Mouse (Mus musculus): ENCODE measurements around the gene Slc13a3. TPM values are rescaled to one million over a fixed set of nuclear protein-coding genes. Genes with fewer than 3 reads are reported as not detected.
A peak's percentile ranks its signal among the peaks of the same experiment; 100 is the strongest.

The Slc13a3 gene
- total and polyA plus RNA-seq, 3 experiments: not detected

DNA sequence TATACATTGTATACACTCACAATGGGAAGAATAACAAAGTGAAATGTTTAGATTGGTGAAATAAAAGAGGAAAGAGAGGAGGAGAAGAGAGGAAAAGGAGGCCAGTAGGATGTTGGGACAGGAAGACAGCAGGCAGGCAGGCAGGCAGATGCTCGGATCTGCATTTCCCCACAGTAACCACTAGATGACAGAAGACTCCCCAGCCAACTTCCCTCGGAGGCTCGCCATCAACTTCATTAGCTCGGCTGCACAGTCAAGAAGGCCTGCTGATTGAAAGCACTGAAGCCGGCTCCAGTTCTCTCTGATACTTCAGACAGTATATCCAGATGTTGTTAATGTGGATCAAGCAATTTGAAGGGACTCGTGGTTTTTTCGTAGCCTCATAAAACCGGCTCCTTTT is 81.5 kb downstream of the Slc13a3 start:
- TF ChIP-seq MXI1 (IDR thresholded peaks at IDR 0.05; ENCODE audit: low read depth, low read length): no peak
- peak; percentile 62 for TF ChIP-seq RAD21 (IDR thresholded peaks at IDR 0.05; ENCODE audit: low read depth, low read length)
- no peak for TF ChIP-seq GABPA (IDR thresholded peaks at IDR 0.05; ENCODE audit: insufficient replicate concordance, low read depth, low read length)
- no peak for TF ChIP-seq ZNF384 (IDR thresholded peaks at IDR 0.05; ENCODE audit: low read depth, low read length)
- no peak for TF ChIP-seq NRF1 (IDR thresholded peaks at IDR 0.05; ENCODE audit: low read depth, low read length)
- TF ChIP-seq SMC3 (IDR thresholded peaks at IDR 0.05; ENCODE audit: low read depth, low read length): peak; percentile 66
- no peak for TF ChIP-seq MEF2A (IDR thresholded peaks at IDR 0.05; ENCODE audit: borderline replicate concordance, low read depth, low read length)
- no peak for TF ChIP-seq ELF1 (IDR thresholded peaks at IDR 0.05; ENCODE audit: low read depth, low read length)
- peak; percentile 40 to 79; a peak in 3 of 4 replicates for TF ChIP-seq CTCF (conservative IDR thresholded peaks at IDR 0.05 in 1 of 2, IDR thresholded peaks at IDR 0.05 in 1 of 2; ENCODE audit: low read depth in 2 of 2, low read length in 2 of 2)
- H3K36me3 ChIP-seq (replicated peaks in 1 of 2; ENCODE audit: control insufficient read depth in 1 of 2, insufficient read depth in 1 of 2, low read length in 1 of 2): no peaks in the 10 kb centered on the region
- no peak overlapping the region for H3K9ac ChIP-seq (ENCODE audit: insufficient read depth, low read depth)
- dilution Hi-C loops (cut with MboI; ENCODE audit: extremely low pct_ligation_motif_present, extremely low pct_unique_long_range_greater_than_20kb, low sequenced_read_pairs): no loop called here
- in situ Hi-C loops (cut with MboI; ENCODE audit: low pct_ligation_motif_present, low pct_unique_long_range_greater_than_20kb, low sequenced_read_pairs): no loop called here
- H3K4me2 ChIP-seq (ENCODE audit: insufficient read depth, low read depth, poor library complexity, severe bottlenecking): peak overlapping the region; percentile 32; the same call in 1 of the 2 replicates
- peaks cover 8% of the 10 kb centered on the region for H3K9me3 ChIP-seq (replicated peaks; ENCODE audit: low read length)
- H3K4me3 ChIP-seq (replicated peaks in 1 of 3; ENCODE audit: low read depth in 2 of 3, low read length in 2 of 3, poor library complexity in 1 of 3): no peak overlapping the region
- no peak overlapping the region for H3K27ac ChIP-seq (ENCODE audit: insufficient read depth, low read depth)
- H3K79me2 ChIP-seq (replicated peaks; ENCODE audit: control insufficient read depth, extremely low read depth, insufficient read depth, poor library complexity, severe bottlenecking): no peaks in the 10 kb centered on the region
- peak; percentile 39 for DNase-seq (ENCODE audit: extremely low read depth)
- H3K4me1 ChIP-seq (ENCODE audit: control insufficient read depth in 1 of 2, insufficient read depth in 2 of 2): no peaks in the 10 kb centered on the region; a peak in 1 of 4 replicates
- H3K27me3 ChIP-seq (replicated peaks): peaks cover 68% of the 10 kb centered on the region

DNA sequence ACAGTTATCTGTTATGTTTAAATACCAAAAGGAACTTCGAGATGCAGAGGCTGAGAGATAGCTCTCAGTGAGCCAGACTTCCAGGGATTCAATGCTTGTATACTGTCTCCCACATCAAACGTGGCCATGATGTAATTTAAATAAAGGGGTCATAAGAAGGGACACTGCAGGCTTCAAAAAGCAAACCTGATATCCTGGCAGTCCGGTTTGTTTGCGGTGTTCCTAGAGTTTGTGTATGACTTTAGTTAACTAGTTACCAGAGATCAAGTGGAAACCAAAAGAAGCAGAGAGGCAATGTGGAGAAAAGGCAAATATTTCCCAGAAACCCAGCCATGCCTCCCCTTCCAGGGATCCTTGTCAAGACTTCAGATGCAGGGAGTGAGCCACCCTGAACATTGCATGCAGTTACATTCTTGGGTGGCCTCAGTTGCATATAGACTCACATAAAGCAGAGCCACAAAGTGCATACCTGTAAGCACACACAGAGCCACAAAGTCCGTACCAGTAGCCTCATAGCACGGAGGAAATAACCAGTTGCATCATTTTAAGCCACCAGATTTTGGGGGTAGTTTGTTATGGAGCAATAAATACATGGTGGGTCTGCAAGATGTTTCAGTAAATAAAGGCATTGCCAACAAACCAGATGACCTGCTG is 83.6 kb downstream of the Slc13a3 start:
- dilution Hi-C loops (cut with MboI; ENCODE audit: extremely low pct_ligation_motif_present, extremely low pct_unique_long_range_greater_than_20kb, low sequenced_read_pairs): no loop called here
- no peaks in the 10 kb centered on the region for H3K79me2 ChIP-seq (replicated peaks; ENCODE audit: control insufficient read depth, extremely low read depth, insufficient read depth, poor library complexity, severe bottlenecking)
- H3K27me3 ChIP-seq (replicated peaks): peaks cover 73% of the 10 kb centered on the region
- no peak for DNase-seq (ENCODE audit: extremely low read depth)
- peaks cover 7% of the 10 kb centered on the region for H3K9me3 ChIP-seq (replicated peaks; ENCODE audit: low read length)
- H3K4me1 ChIP-seq (ENCODE audit: control insufficient read depth in 1 of 2, insufficient read depth in 2 of 2): no peaks in the 10 kb centered on the region; a peak in 1 of 4 replicates
- H3K4me3 ChIP-seq (replicated peaks in 1 of 3; ENCODE audit: low read depth in 2 of 3, low read length in 2 of 3, poor library complexity in 1 of 3): no peak overlapping the region
- no peak overlapping the region for H3K27ac ChIP-seq (ENCODE audit: insufficient read depth, low read depth)
- no peak overlapping the region for H3K4me2 ChIP-seq (ENCODE audit: insufficient read depth, low read depth, poor library complexity, severe bottlenecking)
- H3K36me3 ChIP-seq (replicated peaks in 1 of 2; ENCODE audit: control insufficient read depth in 1 of 2, insufficient read depth in 1 of 2, low read length in 1 of 2): no peaks in the 10 kb centered on the region
- in situ Hi-C loops (cut with MboI; ENCODE audit: low pct_ligation_motif_present, low pct_unique_long_range_greater_than_20kb, low sequenced_read_pairs): no loop called here
- H3K9ac ChIP-seq (ENCODE audit: insufficient read depth, low read depth): no peak overlapping the region
- no peak for TF ChIP-seq ZNF384 (IDR thresholded peaks at IDR 0.05; ENCODE audit: low read depth, low read length)
- TF ChIP-seq POLR2AphosphoS2 (IDR thresholded peaks at IDR 0.05; ENCODE audit: low read depth, low read length): no peak
- TF ChIP-seq JUN (IDR thresholded peaks at IDR 0.05; ENCODE audit: insufficient read depth, low read depth, low read length): no peak
- TF ChIP-seq MEF2A (IDR thresholded peaks at IDR 0.05; ENCODE audit: borderline replicate concordance, low read depth, low read length): no peak
- no peak for TF ChIP-seq TCF12 (IDR thresholded peaks at IDR 0.05; ENCODE audit: low read depth, low read length)
- no peak for TF ChIP-seq MAX (IDR thresholded peaks at IDR 0.05; ENCODE audit: low read length)
- TF ChIP-seq CHD2 (IDR thresholded peaks at IDR 0.05; ENCODE audit: low read length): no peak
- no peak for TF ChIP-seq SIN3A (IDR thresholded peaks at IDR 0.05; ENCODE audit: low read length)
- no peak for TF ChIP-seq TBP (conservative IDR thresholded peaks at IDR 0.05; ENCODE audit: low read depth, low read length)
- TF ChIP-seq NRF1 (IDR thresholded peaks at IDR 0.05; ENCODE audit: low read depth, low read length): no peak
- TF ChIP-seq NELFE (IDR thresholded peaks at IDR 0.05; ENCODE audit: low read depth, low read length): no peak
- TF ChIP-seq USF1 (IDR thresholded peaks at IDR 0.05; ENCODE audit: low read depth, low read length): no peak
